Mouse (Mus musculus) thymus, adult 2 months (tissue): ENCODE results near the gene Pkhd1.

Experiments used
- CTCF ChIP-seq: fragments of 200-500 bp; IDR thresholded peaks from 2 replicates; pipeline ENCODE4 v1.5.1; 2012; ENCODE audit warnings: mild to moderate bottlenecking, control low read depth, low read length, moderate library complexity, borderline replicate concordance; ENCODE audit not compliant: control insufficient read depth, poor library complexity, insufficient read depth; ENCODE audit errors: extremely low read depth
- POLR2A ChIP-seq: fragments of 200-500 bp; IDR thresholded peaks from 2 replicates; pipeline ENCODE4 v1.6.1; 2012; ENCODE audit warnings: mild to moderate bottlenecking, low read length, control low read depth, moderate library complexity; ENCODE audit not compliant: control insufficient read depth, poor library complexity, insufficient read depth; ENCODE audit errors: extremely low read depth

- no peak for TF ChIP-seq CTCF
- TF ChIP-seq POLR2A, result no peak
These were observed 2.7 kb upstream of the Pkhd1 start for GRCm38 (mm10) chr1:20620611-20621010.
